Mouse (Mus musculus) ES-Bruce4 (cell line): ENCODE measurements around the gene Ankrd24. TPM values are rescaled to one million over a fixed set of nuclear protein-coding genes. Genes with fewer than 3 reads are reported as not detected.

Experiments
- H3K27ac ChIP-seq: 2 replicates; pipeline ENCODE4 v1.5.1; 2012; ENCODE audit warnings: low read length, inconsistent platforms; ENCODE audit not compliant: insufficient read depth
- H3K27me3 ChIP-seq: 2 replicates; pipeline ENCODE4 v1.6.1; 2012; ENCODE audit warnings: mild to moderate bottlenecking, low read length, inconsistent platforms; ENCODE audit not compliant: control insufficient read depth, poor library complexity, insufficient read depth, severe bottlenecking
- H3K36me3 ChIP-seq: 2 replicates; pipeline ENCODE4 v1.6.1; 2012; ENCODE audit warnings: inconsistent platforms, mild to moderate bottlenecking, low read length, moderate library complexity; ENCODE audit not compliant: control insufficient read depth, poor library complexity, insufficient read depth, severe bottlenecking
- H3K4me1 ChIP-seq: one replicate; pipeline ENCODE4 v1.8.1; 2011; ENCODE audit warnings: low read length; ENCODE audit not compliant: control insufficient read depth, insufficient read depth
- H3K4me3 ChIP-seq: 2 replicates; pipeline ENCODE4 v1.5.1; 2011; ENCODE audit warnings: low read depth, mild to moderate bottlenecking, low read length
- H3K9ac ChIP-seq: 2 replicates; pipeline ENCODE4 v1.6.1; 2012; ENCODE audit warnings: low read depth, mild to moderate bottlenecking, inconsistent platforms; ENCODE audit not compliant: poor library complexity, severe bottlenecking
- H3K9me3 ChIP-seq: replicated peaks from 2 replicates; pipeline ENCODE4 v1.6.1; 2012; ENCODE audit warnings: mild to moderate bottlenecking, low read length, inconsistent platforms; ENCODE audit not compliant: control insufficient read depth, poor library complexity, insufficient read depth, severe bottlenecking
- CTCF ChIP-seq: IDR thresholded peaks from one replicate; pipeline ENCODE4 v1.8.1; 2011; ENCODE audit warnings: low read depth, low read length
- EP300 ChIP-seq: IDR thresholded peaks from 2 replicates; pipeline ENCODE4 v1.6.1; 2011; ENCODE audit warnings: low read depth, low read length; ENCODE audit not compliant: insufficient read depth
- POLR2A ChIP-seq: IDR thresholded peaks from one replicate; pipeline ENCODE4 v1.8.1; 2011; ENCODE audit warnings: low read length; ENCODE audit not compliant: insufficient read depth
- polyA plus RNA-seq: library from polyadenylated mRNA; stranded (reverse); fragments of >200 nt; gene quantifications from 2 replicates; pipeline ENCODE4 v1.2.4, GENCODE M21; 2011; ENCODE audit warnings: low read depth; ENCODE audit not compliant: missing spikeins, insufficient read depth, insufficient read length

Ankrd24 gene
- 14.2 and 16.1 TPM in 2 replicates for polyA plus RNA-seq

DNA sequence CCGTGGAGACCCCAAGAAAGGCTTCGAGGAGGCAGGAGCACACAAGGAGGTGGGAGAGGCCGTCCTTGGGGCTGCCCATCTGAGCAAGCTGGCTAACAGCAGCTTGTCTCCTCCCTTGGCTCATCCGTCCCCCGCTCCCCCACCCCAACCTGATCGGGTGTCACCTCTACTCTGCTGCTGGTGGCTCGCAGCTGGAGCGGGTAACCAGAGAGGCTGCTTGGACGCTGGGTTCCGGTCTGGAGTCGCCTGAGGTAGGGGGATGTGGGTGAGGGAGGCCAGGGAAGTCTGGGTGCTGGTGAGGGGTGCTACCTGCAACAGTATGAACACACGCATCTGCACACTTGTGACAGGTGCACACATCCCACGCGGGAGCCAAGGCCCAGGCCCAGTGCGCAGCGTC, at the start of gene Ankrd24:
Ankrd24 (plus strand) TSS at position 151 of the 400 bp plus-strand sequence.
- no peaks in the 10 kb centered on the region for H3K9me3 ChIP-seq
- TF ChIP-seq EP300 (0 out of 2 replicates have a peak, but pooled peaks have one; percentile 22), POLR2A (no peak)
- H3K4me3 ChIP-seq = peak within 1 kb of the TSS; percentile 90
- H3K4me1 ChIP-seq = peaks cover 8% of the 10 kb centered on the region
- no peaks in the 10 kb centered on the region for H3K27me3 ChIP-seq
- H3K27ac ChIP-seq = peak within 1 kb of the TSS; percentile 88
- peak within 1 kb of the TSS; percentile 68 for H3K9ac ChIP-seq
- no peaks in the 10 kb centered on the region for H3K36me3 ChIP-seq

DNA sequence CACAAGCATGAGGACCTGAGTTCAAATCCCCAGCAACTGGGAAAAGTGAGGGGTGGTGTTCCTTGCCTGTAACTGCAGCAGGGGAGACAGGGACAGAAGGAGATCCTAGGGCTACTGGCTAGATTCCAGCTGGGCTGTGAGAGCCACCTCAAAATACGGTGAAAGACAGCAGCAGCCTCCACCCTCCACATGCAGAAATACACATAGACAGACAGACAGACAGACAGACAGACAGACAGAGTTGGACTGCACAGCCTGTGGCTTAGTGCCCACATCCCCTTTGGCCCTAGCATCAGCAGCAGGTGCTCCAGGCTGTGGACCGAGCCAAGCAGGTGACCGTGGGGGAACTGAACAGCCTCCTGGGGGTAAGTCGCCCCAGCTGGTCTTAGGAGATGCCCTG, 48.4 kb upstream of the Ankrd24 start:
- Histone ChIP-seq H3K9me3 (no peaks in the 10 kb centered on the region), H3K4me1 (peaks cover 3% of the 10 kb centered on the region), H3K27ac (no peak overlapping the region), H3K27me3 (no peaks in the 10 kb centered on the region), H3K9ac (no peak overlapping the region), H3K4me3 (0 out of 2 replicates have a peak overlapping the region, but pooled peaks have one; percentile 11), H3K36me3 (no peaks in the 10 kb centered on the region)
- TF ChIP-seq CTCF (no peak), POLR2A (no peak), EP300 (no peak)

- H3K4me1 ChIP-seq = peaks cover 1% of the 10 kb centered on the region
- 0 out of 2 replicates have a peak overlapping the region, but pooled peaks have one; percentile 11 for H3K4me3 ChIP-seq
- no peaks in the 10 kb centered on the region for H3K9me3 ChIP-seq
- H3K27me3 ChIP-seq = no peaks in the 10 kb centered on the region
- H3K27ac ChIP-seq = no peak overlapping the region
- TF ChIP-seq EP300 (no peak), POLR2A (no peak), CTCF (no peak)
- H3K9ac ChIP-seq = no peak overlapping the region
- H3K36me3 ChIP-seq = no peaks in the 10 kb centered on the region
These were observed 47.8 kb upstream of the Ankrd24 start for GRCm38 (mm10) chr10:81580441-81581070.

- Histone ChIP-seq H3K9me3 (no peaks in the 10 kb centered on the region), H3K4me3 (no peak overlapping the region), H3K27ac (no peak overlapping the region), H3K36me3 (no peaks in the 10 kb centered on the region), H3K27me3 (no peaks in the 10 kb centered on the region), H3K9ac (no peak overlapping the region), H3K4me1 (no peaks in the 10 kb centered on the region)
- TF ChIP-seq EP300 = no peak
These were observed 45.0 kb upstream of the Ankrd24 start for GRCm38 (mm10) chr10:81583347-81583746.

DNA sequence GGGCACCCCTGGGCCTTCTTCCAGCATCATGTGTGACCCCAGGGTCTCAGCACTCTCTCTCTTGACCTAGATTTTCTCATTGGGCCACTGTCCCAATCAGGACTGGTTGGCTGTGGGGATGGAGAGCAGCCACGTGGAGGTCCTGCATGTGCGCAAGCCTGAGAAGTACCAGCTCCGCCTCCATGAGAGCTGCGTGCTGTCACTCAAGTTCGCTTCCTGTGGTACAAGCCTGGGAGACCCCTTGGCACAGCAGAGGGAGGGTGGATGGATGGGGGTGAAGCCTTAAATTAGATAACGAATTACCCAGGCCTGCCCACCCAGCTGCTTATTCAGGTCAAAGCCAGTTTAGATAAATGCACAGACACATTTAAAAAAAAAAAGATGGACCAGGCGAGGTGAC, 39.6 kb upstream of the Ankrd24 start:
- no peaks in the 10 kb centered on the region for H3K36me3 ChIP-seq

DNA sequence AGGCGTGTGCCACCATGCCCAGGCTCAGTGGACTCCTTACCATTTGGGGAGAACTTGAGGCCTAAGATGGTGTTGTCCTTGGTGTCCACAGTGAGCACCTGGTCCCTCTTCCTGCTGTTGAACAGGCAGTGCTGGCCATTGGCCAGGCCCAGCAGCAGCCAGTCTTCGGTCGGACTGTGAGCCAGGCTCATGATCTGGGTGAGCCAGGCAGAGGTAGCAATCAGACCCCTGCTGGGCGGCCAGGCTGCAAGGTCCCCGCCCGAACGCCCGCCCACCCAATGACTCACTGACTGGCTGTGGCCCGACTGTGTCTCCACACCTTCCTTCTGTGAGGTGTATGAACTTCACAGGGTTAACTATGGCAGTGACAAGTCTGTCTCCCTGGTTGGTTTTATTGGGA, 36.5 kb upstream of the Ankrd24 start:
- Histone ChIP-seq H3K4me1 (no peaks in the 10 kb centered on the region), H3K36me3 (no peaks in the 10 kb centered on the region), H3K9me3 (no peaks in the 10 kb centered on the region), H3K9ac (no peak overlapping the region), H3K27me3 (no peaks in the 10 kb centered on the region), H3K27ac (no peak overlapping the region), H3K4me3 (no peak overlapping the region)
- no peak for TF ChIP-seq CTCF
- TF ChIP-seq POLR2A = no peak
- TF ChIP-seq EP300 = no peak

More for the DNA sequence above, 39.6 kb upstream of the Ankrd24 start:
- no peak overlapping the region for H3K9ac ChIP-seq
- H3K9me3 ChIP-seq = no peaks in the 10 kb centered on the region
- no peak for TF ChIP-seq POLR2A
- no peak for TF ChIP-seq CTCF
- TF ChIP-seq EP300 = no peak
- H3K27ac ChIP-seq = no peak overlapping the region
- no peaks in the 10 kb centered on the region for H3K4me1 ChIP-seq
- no peaks in the 10 kb centered on the region for H3K27me3 ChIP-seq
- no peak overlapping the region for H3K4me3 ChIP-seq
